Mouse (Mus musculus) heart, postnatal 10 days (tissue): ENCODE results near the gene Dnttip2. TPM values are rescaled to one million over a fixed set of nuclear protein-coding genes. Genes with fewer than 3 reads are reported as not detected.
A peak's percentile ranks its signal among the peaks of the same experiment; 100 is the strongest.
"Not testable (repeated sequence)": the region's sequence is repeated elsewhere in the genome, so short reads cannot be mapped to it uniquely, and the experiment has no call there.

Source experiments
- DNase-seq, 2 experiments: peaks; one replicate each; pipeline ENCODE4 v3.0.0; 2021
- intact Hi-C: fragments of 180-260 bp; cut with DNase I; formaldehyde crosslinking; loops from one replicate; pipeline ENCODE4 v1.15.1; 2025
- total RNA-seq, 2 experiments: library from RNA; stranded (reverse); gene quantifications; 2 replicates each; pipeline ENCODE4 v1.2.3; 2021

Dnttip2 gene
- total RNA-seq = 10 to 100 TPM; 25.3 to 30.9 TPM

GRCm38 (mm10) chr3:122274241-122275024, at the start of gene Dnttip2:
Dnttip2 (plus strand) TSS chr3:122274388.
- peak; percentile 95 for DNase-seq
- intact Hi-C loops = loop anchor here (2.0 to 10.0 kb wide), 3 partner anchors 16 to 392 kb away; partner anchors contain the start of gene Arhgap29

GRCm38 (mm10) chr3:122226972-122227371, 47.2 kb upstream of the Dnttip2 start:
- intact Hi-C loops = loop anchor here (1.0 kb wide), 1 partner anchor 13 kb away; no protein-coding TSS in a partner anchor
- DNase-seq = not testable (repeated sequence)

GRCm38 (mm10) chr3:122235772-122236171, 38.4 kb upstream of the Dnttip2 start:
- DNase-seq = no peak
- intact Hi-C loops = no loop called here

GRCm38 (mm10) chr3:122242876-122243275, 31.3 kb upstream of the Dnttip2 start:
- intact Hi-C loops = no loop called here
- no peak for DNase-seq

- intact Hi-C loops = no loop called here
- no peak for DNase-seq
Observed at GRCm38 (mm10) chr3:122243416-122244167, 30.6 kb upstream of the Dnttip2 start.

DNA sequence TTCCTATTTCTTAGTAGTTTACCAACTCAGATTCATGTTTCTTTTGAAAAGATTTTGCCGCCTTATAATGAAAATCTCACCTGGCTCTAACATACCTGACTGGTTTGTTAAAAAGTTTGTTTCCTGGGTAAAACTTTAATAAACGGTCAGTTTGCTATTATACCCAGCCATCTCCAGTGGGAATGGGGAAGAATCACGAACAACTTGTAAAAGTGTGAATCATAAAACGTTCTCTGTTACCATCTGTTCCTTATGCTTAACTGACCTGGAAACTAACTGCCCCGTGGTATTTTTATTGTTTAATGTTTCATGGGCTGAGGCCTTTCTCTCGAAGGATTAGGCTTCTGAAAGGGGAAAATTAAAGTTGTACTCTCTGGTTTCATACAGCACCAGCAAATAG, 29.4 kb upstream of the Dnttip2 start:
- DNase-seq = no peak

DNA sequence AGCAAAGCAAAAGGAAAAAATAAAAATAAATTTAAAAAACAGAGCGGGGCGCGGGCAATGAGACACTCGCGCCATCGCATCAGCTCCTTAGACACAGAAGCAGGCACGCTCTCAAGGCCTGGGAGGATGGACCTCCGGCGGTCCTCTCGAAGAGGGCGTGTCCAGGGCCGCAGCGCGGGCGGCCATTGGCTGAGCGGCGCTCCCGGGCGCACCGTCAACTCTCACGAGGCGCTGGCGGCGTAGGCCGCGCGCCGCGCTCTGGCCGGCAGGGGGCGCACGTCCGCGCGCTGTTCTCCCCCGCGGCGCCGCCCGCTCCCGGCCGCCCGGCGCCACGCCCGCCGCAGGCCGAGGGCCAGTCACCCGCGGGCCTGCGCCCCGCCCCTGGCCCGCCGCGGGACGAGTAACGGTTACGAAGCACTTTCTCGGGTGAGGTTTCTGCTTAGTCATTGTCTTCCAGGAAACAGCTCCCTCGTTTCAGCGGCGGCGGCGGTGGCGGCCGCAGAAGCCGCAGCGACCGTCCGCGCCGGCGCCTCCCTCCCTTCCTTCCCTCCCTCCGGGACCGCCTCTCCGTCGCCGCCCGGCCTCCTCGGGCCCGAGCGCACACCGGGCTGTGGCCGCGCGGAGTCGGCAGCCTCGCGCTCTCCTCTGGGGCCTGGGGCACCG, 28.8 kb upstream of the Dnttip2 start, which contains the start of gene Gclm:
Gene Gclm (plus strand): TSS at position 343 of the 663 bp plus-strand sequence.
- intact Hi-C loops = loop anchor here (5.0 kb wide), 2 partner anchors 47 to 78 kb away; partner anchors contain the start of gene Bcar3
- peak; percentile 93 to 95 for DNase-seq

More for the DNA sequence above, 29.4 kb upstream of the Dnttip2 start:
- intact Hi-C loops = loop anchor here (5.0 kb wide), 2 partner anchors 48 to 77 kb away; partner anchors contain the start of gene Bcar3

DNA sequence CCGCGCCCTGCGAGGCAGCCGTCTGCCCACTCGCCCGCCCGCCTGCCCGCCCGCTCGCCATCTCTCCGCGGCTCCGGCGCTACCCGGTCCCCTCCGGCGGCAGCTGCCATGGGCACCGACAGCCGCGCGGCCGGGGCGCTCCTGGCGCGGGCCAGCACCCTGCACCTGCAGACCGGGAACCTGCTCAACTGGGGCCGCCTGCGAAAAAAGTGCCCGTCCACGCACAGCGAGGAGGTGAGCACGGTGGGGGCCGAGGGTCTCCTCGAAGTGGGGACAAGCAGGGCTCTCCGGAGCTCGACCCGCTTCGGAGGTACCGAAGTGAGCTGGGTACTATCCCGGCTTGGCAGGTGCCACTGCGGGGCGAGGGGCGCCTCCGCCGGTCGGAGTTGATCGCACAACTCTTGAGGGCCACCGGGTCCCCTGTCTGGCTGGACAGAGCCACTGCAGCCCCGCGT, 28.3 kb upstream of the Dnttip2 start:
- DNase-seq = peak; percentile 69 to 74
- intact Hi-C loops = loop anchor here (2.0 to 5.0 kb wide), 3 partner anchors 27 to 79 kb away; partner anchors contain the start of gene Bcar3

DNA sequence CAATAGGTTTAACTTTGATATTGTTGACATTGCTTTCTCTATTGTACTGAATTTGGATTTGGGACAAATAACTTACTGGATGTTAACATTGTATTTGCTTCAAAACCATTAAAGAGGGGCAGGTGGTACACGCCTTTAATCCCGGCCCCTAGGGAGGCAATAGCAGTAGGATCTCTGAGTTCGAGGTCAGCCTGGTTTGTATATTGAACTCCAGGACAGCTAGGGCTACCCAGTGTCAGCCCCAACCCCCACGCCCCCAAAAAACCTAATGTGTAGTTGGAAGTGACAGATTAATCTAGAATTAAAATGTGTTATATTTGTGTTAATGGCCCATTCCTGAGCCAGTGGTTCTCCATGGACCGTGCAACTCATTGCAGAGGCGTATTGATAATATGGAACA, 27.8 kb upstream of the Dnttip2 start:
- intact Hi-C loops = loop anchor here (2.0 to 5.0 kb wide), 3 partner anchors 26 to 79 kb away; partner anchors contain the start of gene Bcar3
- DNase-seq = no peak

DNA sequence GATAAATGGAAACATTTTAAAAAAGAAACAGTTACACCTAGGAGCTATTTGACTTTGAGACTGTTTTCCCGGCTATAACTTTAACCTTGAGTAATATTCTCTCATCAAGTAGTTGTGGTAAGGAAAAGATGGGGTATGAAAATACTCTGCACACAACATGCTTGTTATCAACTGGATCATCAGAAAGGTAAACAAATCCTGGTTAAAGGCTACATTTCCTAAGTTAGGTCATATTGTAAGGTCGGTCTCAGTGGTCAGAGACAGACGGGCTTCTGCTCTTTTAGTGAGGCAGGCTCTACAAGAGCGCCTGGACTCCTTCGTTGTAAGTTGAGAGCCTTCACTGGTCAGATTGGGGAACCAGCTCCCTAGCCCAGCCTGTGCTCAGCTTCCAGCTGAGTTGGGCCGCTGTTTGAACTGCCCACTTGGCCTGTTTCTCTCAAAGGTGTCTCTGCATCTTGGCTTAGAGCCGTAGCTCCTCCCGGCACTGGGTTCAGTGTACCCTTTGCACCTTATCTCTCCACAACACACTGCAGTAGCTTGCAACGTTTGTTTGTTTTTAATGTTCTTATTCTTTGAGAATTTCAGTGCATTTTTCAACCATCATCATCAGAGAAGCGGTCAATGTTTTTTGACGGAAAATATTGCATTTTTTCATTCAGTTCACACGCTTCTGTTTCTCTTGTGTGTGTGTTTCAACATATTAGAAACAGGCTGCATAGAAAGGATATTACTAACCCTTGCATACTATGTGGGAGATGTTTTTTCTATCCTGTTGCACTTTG, 27.0 kb upstream of the Dnttip2 start:
- no peak for DNase-seq
- intact Hi-C loops = loop anchor here (2.0 to 5.0 kb wide), 3 partner anchors 26 to 80 kb away; partner anchors contain the start of gene Bcar3

DNA sequence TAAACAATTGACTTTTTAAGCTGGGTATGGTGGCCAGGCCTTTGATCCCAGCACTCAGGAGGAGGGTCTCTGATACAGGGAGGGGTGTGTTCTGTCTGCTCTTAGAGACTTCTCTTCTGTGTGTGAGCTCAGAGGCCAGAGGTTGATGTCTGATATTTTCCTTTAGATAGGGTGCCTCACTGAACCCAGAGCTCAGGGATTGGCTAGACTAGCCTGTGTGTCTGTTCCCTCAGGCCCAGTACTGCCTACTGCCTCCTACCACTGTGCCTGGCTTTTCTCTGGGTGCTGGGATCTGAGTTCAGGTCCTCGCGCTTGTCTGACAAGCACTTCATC, 26.5 kb upstream of the Dnttip2 start:
- DNase-seq = no peak
- intact Hi-C loops = loop anchor here (2.0 to 5.0 kb wide), 3 partner anchors 25 to 80 kb away; partner anchors contain the start of gene Bcar3

DNA sequence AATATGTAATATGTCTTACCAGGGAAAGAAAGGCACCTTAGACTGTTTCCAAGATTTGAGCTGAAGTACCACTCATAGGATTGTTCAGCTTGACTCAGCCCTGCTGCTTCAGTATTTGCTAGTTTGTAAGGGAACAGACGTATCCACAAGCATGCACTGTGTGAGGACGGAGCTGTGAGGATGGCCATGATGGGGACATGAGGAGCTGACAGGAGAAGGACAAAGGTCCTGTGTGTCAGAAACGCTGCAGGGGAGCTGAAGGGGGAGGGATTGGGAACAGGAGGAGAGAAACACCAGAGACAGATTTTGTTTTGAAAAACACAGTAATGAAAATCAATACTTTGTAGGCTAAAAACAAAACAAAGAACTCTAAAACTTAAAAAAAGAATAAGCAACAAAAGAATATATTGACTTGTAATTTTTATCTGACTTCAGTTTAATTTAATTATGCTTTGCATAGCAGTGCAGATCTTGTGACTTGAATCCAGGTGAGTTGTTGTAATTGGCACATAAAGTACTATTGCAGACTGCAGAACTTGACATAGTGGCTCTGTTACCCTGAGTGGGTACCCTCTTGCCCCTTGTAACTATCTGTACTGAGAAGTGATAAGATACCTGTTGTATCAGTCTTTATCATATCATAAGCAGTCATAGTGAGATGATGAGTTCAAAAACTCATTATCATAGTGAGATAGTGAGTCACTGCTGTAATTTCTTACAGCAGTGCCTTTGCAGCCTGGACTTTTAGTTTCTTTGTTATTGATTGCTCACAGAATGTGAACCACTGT, 21.5 kb upstream of the Dnttip2 start:
- intact Hi-C loops = no loop called here
- no peak for DNase-seq

- DNase-seq, intact Hi-C loops: not testable (repeated sequence)
Observed at GRCm38 (mm10) chr3:122254050-122254449, 20.1 kb upstream of the Dnttip2 start.

DNA sequence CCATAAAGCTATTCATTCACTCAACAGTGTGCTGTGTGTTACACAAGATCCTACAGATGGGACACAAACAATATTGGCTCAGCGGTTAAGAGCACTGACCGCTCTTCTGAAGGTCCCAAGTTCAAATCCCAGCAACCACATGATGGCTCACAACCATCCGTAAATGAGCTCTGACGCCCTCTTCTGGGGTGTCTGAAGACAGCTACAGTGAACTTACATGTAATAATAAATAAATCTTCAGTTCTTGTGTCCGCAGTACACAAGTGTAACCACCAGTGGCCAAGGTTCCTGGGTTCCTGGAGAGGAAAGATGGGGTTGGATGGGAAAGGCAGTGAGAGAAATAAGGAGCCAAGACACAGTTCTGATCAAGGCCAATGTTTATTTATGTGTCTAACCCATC, 4.2 kb upstream of the Dnttip2 start:
- intact Hi-C loops = loop anchor here (5.0 to 10.0 kb wide), 2 partner anchors 315 to 388 kb away; partner anchors contain the start of gene Arhgap29
- DNase-seq = no peak

DNA sequence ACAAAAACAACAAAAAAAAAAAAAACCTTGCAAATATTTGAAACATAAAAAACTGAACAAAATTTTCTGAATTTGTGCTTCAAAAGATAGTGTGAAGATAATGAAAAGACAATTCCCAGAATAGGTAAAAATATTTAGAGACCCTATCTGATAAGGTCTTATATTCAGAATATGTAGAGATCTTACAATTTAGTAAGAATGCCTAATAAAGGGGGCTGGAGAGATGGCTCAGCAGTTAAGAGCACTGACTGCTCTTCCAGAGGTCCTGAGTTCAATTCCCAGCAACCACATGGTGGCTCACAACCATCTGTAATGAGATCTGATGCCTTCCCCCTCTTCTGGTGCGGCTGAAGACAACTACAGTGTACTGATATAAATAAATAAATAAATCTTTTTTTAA, 1.6 kb upstream of the Dnttip2 start:
- intact Hi-C loops = loop anchor here (2.0 to 10.0 kb wide), 3 partner anchors 26 to 390 kb away; partner anchors contain the start of gene Arhgap29
- DNase-seq = not testable (repeated sequence)

DNA sequence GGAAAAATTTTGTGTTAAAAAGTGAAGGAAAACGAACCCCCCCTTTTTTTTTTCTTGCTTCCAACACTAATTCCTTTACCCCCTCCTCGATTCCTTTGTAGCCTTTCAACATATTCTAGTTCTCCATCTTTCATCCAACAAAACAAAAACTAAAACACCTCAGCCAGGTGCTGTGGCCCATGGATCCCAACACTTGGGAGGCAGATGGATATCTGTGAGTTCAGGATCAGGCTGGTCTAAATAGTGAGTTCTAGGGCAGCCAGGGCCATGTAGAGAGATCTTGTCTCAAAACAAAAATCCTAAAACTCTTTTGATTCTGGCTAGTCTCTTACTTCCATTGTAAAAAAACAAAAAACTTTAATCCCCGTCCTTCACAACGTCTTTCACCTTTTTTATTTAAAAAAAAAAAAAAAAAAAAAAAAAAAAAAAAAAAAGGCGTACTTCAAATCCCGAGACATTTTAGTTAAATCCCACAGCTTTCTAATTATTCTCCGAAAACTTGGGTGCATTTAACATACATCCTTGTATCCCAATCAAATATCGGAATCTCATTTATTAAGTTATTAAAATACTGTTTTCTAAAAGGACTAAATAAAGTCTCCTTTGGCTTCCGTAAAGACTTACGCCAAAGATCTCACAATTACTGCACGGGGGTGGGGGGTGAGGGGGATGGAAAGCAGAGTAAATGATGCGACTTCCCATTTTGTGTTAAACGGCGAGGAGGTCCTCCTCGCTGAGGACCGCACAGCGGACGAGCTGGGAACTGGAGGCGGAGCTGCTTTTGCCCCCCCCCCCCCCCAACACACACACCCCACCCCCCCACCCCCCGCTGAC, 564 bp upstream of the Dnttip2 start:
- intact Hi-C loops = loop anchor here (2.0 to 10.0 kb wide), 4 partner anchors 17 to 391 kb away; partner anchors contain the start of gene Arhgap29
- no peak for DNase-seq

DNA sequence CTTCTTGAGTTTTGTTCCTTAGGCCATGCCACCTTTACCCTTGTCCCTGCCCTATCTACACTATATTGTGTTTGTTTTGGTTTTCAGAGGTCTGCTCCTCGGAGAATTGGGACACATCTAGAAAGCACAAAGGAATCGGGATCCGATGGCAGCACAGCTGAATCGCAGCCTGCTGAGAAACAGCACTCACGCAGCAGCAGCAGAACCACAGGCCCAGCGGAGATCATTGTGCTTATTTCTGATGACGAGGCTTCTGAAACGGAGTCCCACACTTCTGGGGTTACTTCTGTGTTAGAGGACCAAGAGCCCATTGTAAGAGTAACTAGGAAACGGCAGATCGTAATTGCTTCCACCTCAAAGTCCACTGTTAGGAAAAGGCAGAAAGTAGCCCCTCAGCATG, 923 bp downstream of the Dnttip2 start:
- intact Hi-C loops = loop anchor here (2.0 to 10.0 kb wide), 2 partner anchors 16 to 320 kb away; partner anchors contain the start of gene Arhgap29

DNA sequence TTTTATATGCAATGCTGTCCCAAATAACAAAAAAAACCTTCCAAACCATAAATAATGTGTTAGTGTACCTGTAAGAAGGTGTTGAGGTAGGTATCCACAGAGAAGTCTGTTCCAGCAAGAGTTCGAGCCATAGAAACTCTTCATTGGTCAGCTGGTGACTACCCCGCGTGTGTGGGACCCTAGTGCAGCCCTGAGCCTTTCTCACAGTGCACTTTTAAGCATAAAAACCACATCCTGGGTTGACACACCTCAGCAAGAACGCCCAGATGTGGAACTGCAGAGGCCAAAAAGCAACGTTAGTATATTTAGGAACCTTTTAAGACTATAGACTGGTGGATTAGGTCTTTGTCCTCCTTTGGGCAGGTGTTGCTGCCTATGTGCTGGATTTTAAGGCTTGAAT, 13.0 kb downstream of the Dnttip2 start:
- intact Hi-C loops = no loop called here
- no peak for DNase-seq

More for the DNA sequence above, 923 bp downstream of the Dnttip2 start:
- no peak for DNase-seq
